Mouse (Mus musculus) heart, adult 18-20 months (tissue): ENCODE data around the gene Nrap. TPM values are rescaled to one million over a fixed set of nuclear protein-coding genes. Genes with fewer than 3 reads are reported as not detected.

ENCODE experiments used
- DNase-seq, 2 experiments: peaks; one replicate each; pipeline ENCODE4 v3.0.0; 2021 to 2022; ENCODE audit warnings: mixed read lengths in 1 of 2
- total RNA-seq, 2 experiments: library from RNA; stranded (reverse); gene quantifications; 2 replicates each; pipeline ENCODE4 v1.2.3; 2021

Gene Nrap
- total RNA-seq, 2 experiments from 2014 or later, result 379 to 400 TPM

- DNase-seq, result peak; percentile 29 to 51
Measured at GRCm38 (mm10) chr19:56300835-56301234, 89.0 kb downstream of the Nrap start.

GRCm38 (mm10) chr19:56297264-56297663, 92.6 kb downstream of the Nrap start:
- DNase-seq, result no peak

GRCm38 (mm10) chr19:56296668-56297067, 93.2 kb downstream of the Nrap start:
- DNase-seq, result no peak

GRCm38 (mm10) chr19:56294654-56295399, 95.0 kb downstream of the Nrap start:
- peak; percentile 68 to 82 for DNase-seq

- no peak for DNase-seq
Measured at GRCm38 (mm10) chr19:56292335-56292734, 97.5 kb downstream of the Nrap start.

- DNase-seq, result peak; percentile 18 to 36
Measured at GRCm38 (mm10) chr19:56291898-56292297, 97.9 kb downstream of the Nrap start.

GRCm38 (mm10) chr19:56289642-56290041, 100.2 kb downstream of the Nrap start:
- no peak for DNase-seq

- DNase-seq, result no peak
Measured at GRCm38 (mm10) chr19:56288436-56288835, 101.4 kb downstream of the Nrap start.

GRCm38 (mm10) chr19:56287580-56288367, 102.1 kb downstream of the Nrap start:
- no peak for DNase-seq

- no peak for DNase-seq
Measured at GRCm38 (mm10) chr19:56286866-56287265, 103.0 kb downstream of the Nrap start, which contains the start of gene Habp2. Gene Habp2 (plus strand): TSS chr19:56287137.

- DNase-seq, result no peak
Measured at GRCm38 (mm10) chr19:56285222-56285621, 104.6 kb downstream of the Nrap start.

GRCm38 (mm10) chr19:56278366-56278765, 111.5 kb downstream of the Nrap start:
- no peak for DNase-seq

GRCm38 (mm10) chr19:56277951-56278350, 111.9 kb downstream of the Nrap start:
- no peak for DNase-seq

- DNase-seq, result no peak
Measured at GRCm38 (mm10) chr19:56277140-56277804, 112.6 kb downstream of the Nrap start.

- no peak for DNase-seq
Measured at GRCm38 (mm10) chr19:56272081-56272480, 117.8 kb downstream of the Nrap start.

Other genes starting within 250 kb of the Nrap start
- gene Habp2, start 102.9 kb downstream of the Nrap start, total RNA-seq, result not detected
- 10 to 100 TPM in 1 of 2 experiments, 1 to 10 TPM in 1; 9.1 to 12.2 TPM for gene Casp7, start 7.1 kb upstream of the Nrap start, total RNA-seq
- gene Plekhs1, start 71.6 kb upstream of the Nrap start, total RNA-seq, result not detected
- gene Dclre1a, start 158.2 kb upstream of the Nrap start, total RNA-seq, result 10 to 100 TPM in 1 of 2 experiments, 1 to 10 TPM in 1; 8.3 to 10.1 TPM
- 10 to 100 TPM; 23.6 to 26.1 TPM for gene Nhlrc2, start 158.2 kb upstream of the Nrap start, total RNA-seq